Mouse (Mus musculus) yolk sac, embryonic 10.5 days (tissue): ENCODE measurements at regions not wholly inside any gene's neighbourhood (a gene's known extent, or its start where the extent isn't known, plus 50 kb on each side); places are given as distances from the start of the nearest gene placed in this dataset.
"Not testable (repeated sequence)": the region's sequence is repeated elsewhere in the genome, so short reads cannot be mapped to it uniquely, and the experiment has no call there.

Experiments used
- DNase-seq: peaks from one replicate; pipeline ENCODE4 v3.0.0-alpha.2; 2017; ENCODE audit warnings: low spot score

- no peak for DNase-seq
These were observed 299.6 kb downstream of the Chl1 start for GRCm38 (mm10) chr6:103809986-103810341.

GRCm38 (mm10) chr6:103810342-103811001 lies 300.1 kb downstream of the Chl1 start:
- no peak for DNase-seq

- not testable (repeated sequence) for DNase-seq
These were observed 306.0 kb downstream of the Chl1 start for GRCm38 (mm10) chr6:103816396-103816795.

- DNase-seq = no peak
These were observed 315.7 kb downstream of the Chl1 start for GRCm38 (mm10) chr6:103826042-103826441.

GRCm38 (mm10) chr6:103827623-103828022 lies 317.2 kb downstream of the Chl1 start:
- DNase-seq = no peak

- no peak for DNase-seq
These were observed 318.5 kb downstream of the Chl1 start for GRCm38 (mm10) chr6:103828866-103829265.

GRCm38 (mm10) chr6:103832301-103832700 lies 321.9 kb downstream of the Chl1 start:
- no peak for DNase-seq

- DNase-seq = no peak
These were observed 322.4 kb downstream of the Chl1 start for GRCm38 (mm10) chr6:103832808-103833207.

- no peak for DNase-seq
These were observed 323.2 kb downstream of the Chl1 start for GRCm38 (mm10) chr6:103833501-103834132.

GRCm38 (mm10) chr6:103834726-103835229 lies 324.4 kb downstream of the Chl1 start:
- no peak for DNase-seq

GRCm38 (mm10) chr6:103859787-103860186 lies 349.4 kb downstream of the Chl1 start:
- DNase-seq = no peak

GRCm38 (mm10) chr6:103893455-103893854 lies 383.1 kb downstream of the Chl1 start:
- no peak for DNase-seq

- no peak for DNase-seq
These were observed 414.1 kb downstream of the Chl1 start for GRCm38 (mm10) chr6:103924504-103924903.

GRCm38 (mm10) chr6:103927094-103927493 lies 416.7 kb downstream of the Chl1 start:
- DNase-seq = no peak

GRCm38 (mm10) chr6:103940345-103940744 lies 430.0 kb downstream of the Chl1 start:
- no peak for DNase-seq

- no peak for DNase-seq
These were observed 434.0 kb downstream of the Chl1 start for GRCm38 (mm10) chr6:103944361-103944760.

GRCm38 (mm10) chr6:103947474-103947873 lies 437.1 kb downstream of the Chl1 start:
- DNase-seq = no peak

GRCm38 (mm10) chr6:103953134-103953771 lies 442.9 kb downstream of the Chl1 start:
- DNase-seq = no peak

- no peak for DNase-seq
These were observed 448.6 kb downstream of the Chl1 start for GRCm38 (mm10) chr6:103959002-103959401.

GRCm38 (mm10) chr6:103967811-103968420 lies 457.5 kb downstream of the Chl1 start:
- DNase-seq = no peak

- no peak for DNase-seq
These were observed 488.8 kb downstream of the Chl1 start for GRCm38 (mm10) chr6:103999186-103999585.

- peak; percentile 22 for DNase-seq
These were observed 464.0 kb upstream of the Cntn6 start for GRCm38 (mm10) chr6:104028439-104029091.
